Mouse (Mus musculus) kidney, postnatal 36 days (tissue): ENCODE results near the gene Cdcp2.

ENCODE experiments used
- DNase-seq, 2 experiments: peaks; one replicate each; pipeline ENCODE4 v3.0.0; 2021 to 2022; ENCODE audit warnings: mixed read lengths in 2 of 2

Gene Cdcp2

DNA sequence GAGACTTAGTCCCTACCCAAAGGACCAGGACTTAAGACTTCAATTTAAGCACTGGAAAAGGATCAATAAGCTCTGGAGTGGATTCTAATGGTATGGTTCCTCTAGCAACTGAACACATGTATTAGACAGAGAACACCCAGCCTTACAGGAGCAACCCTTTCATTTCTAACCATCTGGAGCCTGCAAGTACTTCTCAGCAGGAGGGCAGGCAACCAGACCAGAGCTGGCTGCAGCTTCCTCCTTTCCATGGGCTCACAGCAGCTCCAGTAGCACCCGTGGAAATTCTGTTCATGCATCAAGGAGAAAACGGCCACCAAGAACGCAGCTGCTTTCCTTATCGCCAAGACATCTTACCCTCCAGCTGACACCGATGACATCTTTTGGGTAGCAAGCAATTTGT, 39.0 kb downstream of the Cdcp2 start:
- no peak for DNase-seq

DNA sequence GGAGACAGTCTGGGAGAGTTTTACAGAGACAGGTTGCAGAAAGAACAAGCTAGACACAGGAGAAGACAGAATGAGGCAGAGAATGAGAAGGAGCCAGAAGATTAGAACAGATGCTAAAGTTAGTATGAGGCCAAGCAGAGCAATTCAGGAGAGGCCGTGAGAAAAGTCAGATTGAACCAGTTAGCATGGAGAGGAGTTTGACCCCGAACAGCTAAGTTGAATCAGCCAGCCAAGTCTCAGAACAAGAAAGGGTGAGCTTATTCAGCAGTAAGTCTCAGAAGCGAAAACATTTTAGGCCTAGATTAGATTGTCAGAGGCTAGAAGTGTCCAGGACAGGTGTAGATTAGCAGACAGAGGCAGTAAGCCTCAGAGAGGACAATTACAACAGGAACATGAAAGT, 39.8 kb downstream of the Cdcp2 start:
- DNase-seq, result peak; percentile 48 to 73

DNA sequence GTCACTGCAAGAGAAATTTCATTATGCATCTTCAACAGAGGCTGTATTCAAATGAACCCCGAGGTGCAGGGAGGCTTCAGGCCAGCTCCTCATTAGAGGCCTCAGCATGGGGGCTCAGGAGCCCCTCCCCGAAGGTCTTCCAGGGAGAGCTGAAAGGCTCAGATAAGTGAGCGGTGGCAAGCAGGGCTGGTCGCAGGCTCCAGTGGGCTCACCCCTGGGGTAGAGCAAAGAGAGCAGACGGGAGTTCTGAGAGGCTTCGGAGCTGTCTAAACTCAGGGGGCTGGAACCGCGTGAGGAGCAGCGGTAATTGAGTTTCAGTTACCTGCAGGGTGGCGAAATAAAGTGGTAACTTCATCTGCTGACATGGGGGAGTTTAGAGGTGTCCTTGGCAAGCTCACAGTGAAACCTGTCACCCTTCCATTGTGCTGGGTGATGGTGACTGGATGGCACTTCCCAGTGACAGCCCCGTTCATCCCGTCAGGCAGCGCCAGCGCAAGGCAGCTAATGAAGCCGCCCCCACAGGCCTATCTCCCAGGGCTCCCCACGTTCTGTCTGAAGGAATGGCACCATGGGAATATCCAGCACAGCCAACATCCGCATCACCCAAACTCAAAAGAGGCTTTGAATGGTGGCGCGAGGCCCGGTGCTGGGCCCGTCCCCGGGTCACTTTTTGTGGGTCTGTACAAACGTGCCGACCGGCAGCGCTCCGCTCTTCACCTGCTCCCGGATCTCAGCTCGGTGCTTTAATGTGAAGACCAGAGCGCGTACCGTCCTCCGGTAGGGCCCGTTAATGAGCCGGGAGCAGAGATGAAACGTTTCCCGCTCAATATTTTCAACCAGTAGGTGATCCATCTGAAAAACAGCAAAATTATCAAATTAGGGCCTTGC, 42.5 kb downstream of the Cdcp2 start:
- DNase-seq, result no peak

DNA sequence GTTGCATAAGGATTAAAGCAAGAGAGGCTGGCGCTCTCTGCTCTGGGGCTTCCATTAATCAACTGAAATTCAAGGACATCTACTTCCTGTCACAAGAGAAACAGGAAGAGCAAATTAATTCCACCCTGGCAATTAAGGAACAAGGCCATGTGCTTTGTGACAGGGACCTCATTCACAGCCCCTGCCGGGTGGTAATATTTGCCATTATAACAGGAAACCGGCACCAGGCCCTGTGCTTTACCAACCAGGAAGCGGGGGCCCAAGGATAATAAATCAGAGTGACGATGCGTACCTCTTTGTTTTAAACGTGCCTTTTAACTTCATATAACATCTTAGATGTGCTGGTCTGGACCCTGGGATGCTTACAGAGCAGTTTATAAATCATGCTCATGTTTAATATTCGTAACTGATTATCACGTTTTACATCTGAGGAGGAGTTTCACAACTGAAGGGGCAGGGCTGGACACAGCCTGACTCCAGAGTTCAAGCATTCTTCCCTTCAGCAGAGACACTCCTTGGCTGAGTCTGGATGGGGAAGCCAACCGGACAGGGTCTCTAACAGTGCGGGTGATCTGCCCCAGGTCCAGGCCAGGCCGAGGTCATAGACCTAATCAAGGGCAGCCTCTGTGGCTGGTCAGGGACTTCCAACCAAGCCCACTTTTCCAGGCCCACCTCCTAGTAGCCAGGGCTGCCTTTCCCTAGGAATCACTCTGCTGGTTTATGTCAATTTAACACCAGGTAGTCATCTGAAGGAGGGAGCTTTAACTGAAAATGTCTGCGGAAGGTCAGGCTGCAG, 43.3 kb downstream of the Cdcp2 start:
- DNase-seq, result peak; percentile 35 to 37

DNA sequence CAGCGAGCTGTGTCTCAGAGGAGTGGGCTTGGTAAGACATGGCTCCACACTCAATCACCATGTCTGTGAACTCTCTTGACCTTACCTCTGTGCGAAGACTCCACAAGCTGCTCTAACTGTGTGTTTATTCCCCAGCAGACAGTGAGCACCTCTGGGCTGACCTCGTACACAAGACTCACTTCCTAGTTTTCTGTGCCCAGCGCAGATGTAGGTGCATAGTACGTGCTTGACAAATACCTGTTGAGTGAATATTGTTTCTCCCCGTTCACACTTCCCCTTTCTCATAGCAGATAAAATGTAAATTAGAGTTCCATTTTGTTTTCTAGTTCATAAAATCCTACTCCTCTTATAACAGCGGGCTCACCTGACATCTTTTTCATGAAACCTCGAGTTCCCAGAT, 46.8 kb downstream of the Cdcp2 start:
- no peak for DNase-seq

DNA sequence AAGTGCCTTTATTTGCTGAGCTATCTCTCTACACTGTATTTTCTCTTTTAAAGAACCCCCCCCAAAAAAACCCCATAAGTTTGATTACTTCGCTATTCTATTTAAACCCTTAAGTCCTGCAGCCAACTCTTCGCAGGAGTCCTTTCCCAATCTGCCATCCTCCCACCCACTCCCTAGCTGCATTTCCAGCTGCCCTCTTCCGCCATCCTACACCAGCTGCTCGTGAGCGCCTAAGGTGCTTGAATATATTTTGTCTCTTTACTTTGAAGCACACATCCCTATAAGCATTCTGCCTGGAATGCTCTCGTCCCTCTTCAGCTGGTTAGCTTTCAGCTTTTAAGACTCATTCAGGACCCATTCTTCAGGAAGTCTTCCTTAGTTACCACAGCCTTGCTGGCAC, 54.3 kb downstream of the Cdcp2 start:
- no peak for DNase-seq

DNA sequence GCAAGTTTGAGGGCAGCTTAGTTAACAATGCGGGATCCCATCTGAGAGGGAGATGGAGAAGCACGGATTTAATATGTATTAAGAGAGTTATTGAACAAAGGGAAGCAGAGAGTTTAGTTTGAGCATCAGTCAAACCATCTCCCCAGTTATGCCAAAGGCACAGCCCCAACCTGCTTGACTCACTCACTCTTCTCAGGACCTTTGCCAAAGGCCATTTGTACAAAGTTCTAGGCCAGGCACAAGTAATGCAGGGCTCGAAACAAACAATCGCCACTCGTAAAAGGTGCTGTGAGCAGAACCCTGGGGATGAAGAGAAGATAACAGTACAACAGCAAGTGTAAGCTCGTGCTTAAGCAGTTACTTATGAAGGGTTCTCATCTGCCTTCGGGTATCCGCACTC, 55.9 kb downstream of the Cdcp2 start:
- DNase-seq, result no peak

DNA sequence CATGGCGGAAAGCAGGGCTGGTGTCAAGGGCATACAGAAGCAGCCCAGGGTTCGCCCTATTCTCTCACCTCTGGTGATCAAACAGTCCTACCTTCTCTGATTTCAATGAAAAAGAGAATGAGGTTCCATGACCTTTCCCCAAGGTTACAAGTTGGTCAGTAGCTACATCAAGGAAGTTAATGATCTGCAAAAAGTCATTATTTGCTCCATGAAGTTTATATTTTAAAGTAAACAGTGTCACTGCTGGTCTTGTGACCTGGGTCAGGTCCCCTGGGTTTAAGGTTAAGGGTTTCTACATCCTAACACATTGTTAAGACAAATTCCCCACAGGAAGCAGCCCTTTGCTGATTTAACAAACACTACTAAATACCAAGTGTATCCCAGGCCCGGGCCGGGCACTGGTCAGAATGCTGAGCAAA, 60.3 kb downstream of the Cdcp2 start:
- DNase-seq, result peak; percentile 65

DNA sequence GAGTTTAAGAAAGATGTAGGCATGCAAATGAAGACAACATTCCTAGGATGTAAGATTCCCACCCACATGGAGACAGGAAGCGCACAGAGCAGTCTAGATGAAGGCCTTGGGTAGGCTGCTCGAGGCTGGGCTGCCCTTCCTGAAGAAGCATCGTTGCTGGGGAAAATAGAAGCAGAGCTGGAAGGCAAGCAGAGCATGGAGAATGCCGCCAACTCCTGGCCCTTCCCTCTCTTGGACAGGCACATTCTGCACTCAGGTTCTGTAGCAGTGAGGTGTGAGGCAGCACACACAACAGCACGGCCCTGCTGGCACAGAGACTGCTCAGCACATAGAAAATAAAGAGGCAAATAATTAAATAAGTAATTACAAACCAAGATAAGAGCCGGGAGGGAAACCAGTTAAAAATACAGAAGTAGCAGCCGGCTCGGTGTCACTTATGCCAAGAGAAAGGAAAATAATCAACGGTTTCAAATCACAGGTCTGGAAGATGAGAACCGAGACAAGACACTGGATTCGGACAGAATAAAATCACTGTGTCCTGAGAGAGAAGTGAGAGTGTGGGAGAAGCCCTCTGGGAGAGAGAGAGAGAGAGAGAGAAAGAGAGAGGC, 62.6 kb downstream of the Cdcp2 start:
- no peak for DNase-seq

DNA sequence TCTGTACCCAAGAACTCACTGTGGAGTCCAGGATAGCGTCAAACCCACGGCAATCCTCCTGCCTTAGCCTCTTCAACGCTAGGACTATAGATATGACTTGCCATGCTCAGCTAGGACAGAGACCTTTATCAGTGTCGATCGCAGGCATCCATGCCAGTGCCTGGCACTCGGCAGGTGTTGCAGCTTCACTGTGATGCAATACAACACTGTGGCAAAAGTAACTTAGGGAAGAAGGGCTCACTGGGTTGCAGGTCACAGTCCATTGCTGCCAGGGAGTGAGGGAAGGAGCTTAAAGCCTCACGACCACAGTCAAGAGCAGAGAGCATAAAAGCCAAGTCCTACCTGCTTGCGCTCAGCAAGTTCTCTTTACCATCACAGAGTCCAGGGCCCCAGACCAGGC, 63.5 kb downstream of the Cdcp2 start:
- DNase-seq, result peak in 1 of 2 experiments; percentile 41
